Mouse (Mus musculus) embryonic facial prominence, embryonic 14.5 days (tissue): ENCODE results near the gene Rnasek. TPM values are rescaled to one million over a fixed set of nuclear protein-coding genes. Genes with fewer than 3 reads are reported as not detected.

ENCODE experiments used
- ATAC-seq: fragments of 200-750 bp; cut with Nextera tagmentation; 2 replicates; pipeline ENCODE4 v1.8.0; 2017; ENCODE audit warnings: low read depth, moderate number of reproducible peaks, moderate TSS enrichment
- DNase-seq: peaks from one replicate; pipeline ENCODE4 v3.0.0-alpha.2; 2015; ENCODE audit warnings: low spot score
- H3K27ac ChIP-seq: fragments of 300-500 bp; sonication (generic); replicated peaks from 2 replicates; pipeline ENCODE4 v1.5.1; 2014; ENCODE audit warnings: low read depth, mild to moderate bottlenecking, low read length, moderate library complexity
- H3K27me3 ChIP-seq: fragments of 300-500 bp; sonication (generic); replicated peaks from 2 replicates; pipeline ENCODE4 v1.6.1; 2014; ENCODE audit warnings: low read length; ENCODE audit not compliant: control insufficient read depth, insufficient read depth
- H3K36me3 ChIP-seq: fragments of 300-500 bp; sonication (generic); 2 replicates; pipeline ENCODE4 v1.6.1; 2014; ENCODE audit warnings: low read length, mixed read lengths; ENCODE audit not compliant: control insufficient read depth, insufficient read depth
- H3K4me1 ChIP-seq: fragments of 300-500 bp; sonication (generic); 2 replicates; pipeline ENCODE4 v1.6.1; 2014; ENCODE audit warnings: antibody characterized with exemption, low read length; ENCODE audit not compliant: control insufficient read depth, insufficient read depth
- H3K4me2 ChIP-seq: fragments of 300-500 bp; sonication (generic); 2 replicates; pipeline ENCODE4 v1.6.1; 2014; ENCODE audit warnings: low read depth, mild to moderate bottlenecking, low read length, moderate library complexity, mixed read lengths
- H3K4me3 ChIP-seq: fragments of 300-500 bp; sonication (generic); 2 replicates; pipeline ENCODE4 v1.5.1; 2014; ENCODE audit warnings: low read depth, mild to moderate bottlenecking, low read length
- H3K9ac ChIP-seq: fragments of 300-500 bp; sonication (generic); 2 replicates; pipeline ENCODE4 v1.6.1; 2014; ENCODE audit warnings: low read depth, mild to moderate bottlenecking, low read length, moderate library complexity, mixed read lengths
- H3K9me3 ChIP-seq: fragments of 300-500 bp; sonication (generic); 2 replicates; pipeline ENCODE4 v1.6.1; 2016; ENCODE audit warnings: low read length; ENCODE audit not compliant: control insufficient read depth
- WGBS: fragments of 180-500 bp; shearing (Covaris S2); extraction: QIAGEN DNeasy Blood & Tissue Kit; methylation state at CpG from one replicate; pipeline ENCODE4 v1.1.7; 2014; 5-methylcytosine and 5-hydroxymethylcytosine counted together
- polyA plus RNA-seq: library from polyadenylated mRNA; unstranded; fragments of >200 nt; fragmentation: Nextera tagmentation; extraction: Ambion mirVana; gene quantifications from 2 replicates; pipeline ENCODE4 v1.2.1, GENCODE M21; 2014

Gene Rnasek
- polyA plus RNA-seq, 1 experiment from 2014 or later: 204 TPM

DNA sequence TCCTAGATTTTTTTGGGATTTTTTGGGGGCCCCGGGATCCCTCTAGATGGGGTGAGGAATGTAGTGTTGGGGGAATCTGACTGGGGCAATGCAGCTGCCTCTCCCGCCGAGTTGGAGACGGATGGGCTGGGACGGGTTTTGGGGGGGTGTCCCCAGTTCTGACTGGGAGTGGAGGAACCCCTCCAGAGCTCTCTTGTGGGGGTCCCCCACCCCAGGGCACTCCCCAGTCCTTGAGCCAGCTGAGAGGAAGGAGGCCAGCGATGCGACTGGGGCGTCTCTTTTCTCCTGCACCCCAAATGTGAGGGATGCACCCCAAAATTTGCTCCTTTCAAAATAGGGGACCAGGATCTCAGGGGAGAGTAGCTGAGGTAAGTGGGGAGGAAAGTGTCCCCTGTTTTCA, 6.6 kb downstream of the Rnasek start:
- Histone ChIP-seq H3K27me3 (peaks cover 28% of the 10 kb centered on the region), H3K4me1 (peaks cover 15% of the 10 kb centered on the region), H3K9me3 (no peaks in the 10 kb centered on the region), H3K9ac (peak overlapping the region; percentile 70), H3K4me3 (peak overlapping the region; percentile 41), H3K4me2 (peak overlapping the region; percentile 62), H3K36me3 (peaks cover 16% of the 10 kb centered on the region), H3K27ac (peak overlapping the region; percentile 17; the same call in 1 of the 2 replicates)
- 24% methylated on average over 8 of the region's 8 CpGs for whole genome bisulfite sequencing
- DNase-seq: no peak
- no peak for ATAC-seq

DNA sequence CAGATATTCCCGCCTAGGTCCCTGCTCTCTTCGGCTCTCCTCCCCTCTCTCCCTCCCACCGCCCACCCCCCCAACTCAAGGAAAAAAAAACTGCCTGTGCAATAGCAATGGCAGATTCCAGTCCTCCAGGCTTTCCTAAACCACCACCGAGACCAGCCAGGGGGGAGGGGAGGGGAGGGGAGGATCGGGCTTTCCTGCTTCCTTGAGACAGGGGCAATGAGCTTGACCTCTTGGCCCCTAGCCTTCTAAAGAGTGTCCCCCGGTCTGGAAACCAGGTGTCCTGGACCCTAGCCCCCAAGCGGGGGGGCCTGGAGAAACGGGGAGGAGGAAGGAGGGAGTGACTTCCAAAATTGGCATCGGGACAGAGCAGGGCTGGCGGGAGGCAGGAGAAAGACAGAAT, 7.1 kb downstream of the Rnasek start:
- H3K9ac ChIP-seq: peak overlapping the region; percentile 70
- ATAC-seq (no peak), DNase-seq (peak; percentile 64)
- peak overlapping the region; percentile 41 for H3K4me3 ChIP-seq
- peaks cover 16% of the 10 kb centered on the region for H3K36me3 ChIP-seq
- 5% methylated on average over 9 of the region's 10 CpGs for WGBS
- H3K4me1 ChIP-seq: peaks cover 15% of the 10 kb centered on the region
- H3K4me2 ChIP-seq: peak overlapping the region; percentile 62
- peaks cover 33% of the 10 kb centered on the region for H3K27me3 ChIP-seq
- H3K9me3 ChIP-seq: no peaks in the 10 kb centered on the region
- peak overlapping the region; percentile 17 for H3K27ac ChIP-seq

DNA sequence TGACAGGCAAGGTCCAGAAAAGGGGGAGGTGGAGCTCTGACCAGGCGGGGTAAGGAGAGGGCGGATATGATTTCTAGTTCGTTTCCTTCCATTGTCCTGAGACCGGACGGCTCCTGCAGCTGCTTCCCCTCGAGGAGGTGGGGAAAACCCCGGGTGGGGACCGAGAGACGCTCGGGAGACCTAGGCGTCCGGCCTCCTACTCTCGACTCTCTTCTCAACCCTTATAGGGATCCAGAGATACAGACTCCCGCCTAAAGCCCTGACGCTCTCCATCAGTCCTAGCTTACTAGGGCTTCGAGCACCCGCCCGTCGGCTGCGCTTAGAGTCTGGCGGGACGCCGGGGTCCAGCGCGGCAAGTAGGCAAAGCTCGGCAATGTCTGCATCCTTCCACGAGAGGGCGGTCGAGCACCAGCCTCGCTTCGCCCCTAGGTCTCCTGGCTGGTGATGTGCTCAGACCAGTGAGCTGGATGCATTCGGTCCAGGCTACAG, 9.4 kb downstream of the Rnasek start:
- Histone ChIP-seq H3K9ac (no peak overlapping the region; the same call in 1 of the 2 replicates), H3K4me2 (peak overlapping the region; percentile 49), H3K36me3 (peaks cover 9% of the 10 kb centered on the region), H3K27me3 (peaks cover 55% of the 10 kb centered on the region), H3K27ac (no peak overlapping the region), H3K4me1 (peaks cover 12% of the 10 kb centered on the region), H3K9me3 (no peaks in the 10 kb centered on the region), H3K4me3 (peak overlapping the region; percentile 29)
- DNase-seq (peak; percentile 87), ATAC-seq (peak; percentile 64)
- WGBS: 1% methylated on average over 24 of the region's 32 CpGs

DNA sequence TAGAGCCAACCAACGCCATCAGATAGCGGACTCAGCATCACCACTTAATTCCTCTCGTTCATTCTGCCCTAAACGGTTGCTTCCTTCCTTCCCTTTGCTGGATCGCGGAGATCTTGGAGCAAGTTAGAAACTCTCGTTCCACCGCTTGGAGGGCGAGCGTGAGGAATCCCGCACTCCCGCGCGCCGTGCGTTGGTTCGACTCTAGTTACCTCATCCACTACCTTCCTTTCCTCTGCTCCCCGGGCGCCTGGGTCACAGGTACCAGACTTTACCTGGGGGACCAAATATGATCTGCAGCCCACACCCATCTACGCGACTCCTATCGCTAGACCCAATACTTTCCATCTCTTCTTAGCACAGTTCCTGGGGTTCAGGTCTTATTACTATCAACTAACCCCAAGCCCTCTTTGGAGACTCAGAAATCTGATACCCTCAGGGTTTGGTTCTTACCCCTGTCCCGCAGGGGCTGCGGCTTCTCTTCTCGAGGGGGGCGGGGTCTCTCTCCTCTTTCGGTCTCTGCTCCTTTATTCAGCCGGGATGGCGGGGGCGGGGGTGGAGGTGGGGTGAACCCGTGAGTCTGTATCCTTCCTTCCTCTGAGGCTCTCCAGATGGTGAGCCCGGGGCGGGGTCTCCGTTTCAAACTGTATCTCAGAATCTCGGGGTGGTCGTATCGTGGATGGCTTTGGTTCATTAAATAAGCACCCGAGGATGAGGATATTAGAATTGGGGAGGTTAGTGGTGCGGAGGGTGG, 10.2 kb downstream of the Rnasek start, which contains the start of gene Bcl6b:
Gene Bcl6b, minus strand, starts transcription at position 539 of the 751 bp plus-strand sequence.
- WGBS: 3% methylated on average over 39 of the region's 39 CpGs
- Histone ChIP-seq H3K4me3 (peak within 1 kb of the TSS; percentile 29), H3K4me2 (peak within 1 kb of the TSS; percentile 49), H3K27ac (peak within 1 kb of the TSS; percentile 49; the same call in 1 of the 2 replicates), H3K27me3 (peaks cover 64% of the 10 kb centered on the region), H3K9ac (peak within 1 kb of the TSS; percentile 45), H3K36me3 (peaks cover under 1% of the 10 kb centered on the region; the same call in 1 of the 2 replicates), H3K4me1 (peaks cover 12% of the 10 kb centered on the region), H3K9me3 (no peaks in the 10 kb centered on the region)
- DNase-seq (no peak), ATAC-seq (no peak)

DNA sequence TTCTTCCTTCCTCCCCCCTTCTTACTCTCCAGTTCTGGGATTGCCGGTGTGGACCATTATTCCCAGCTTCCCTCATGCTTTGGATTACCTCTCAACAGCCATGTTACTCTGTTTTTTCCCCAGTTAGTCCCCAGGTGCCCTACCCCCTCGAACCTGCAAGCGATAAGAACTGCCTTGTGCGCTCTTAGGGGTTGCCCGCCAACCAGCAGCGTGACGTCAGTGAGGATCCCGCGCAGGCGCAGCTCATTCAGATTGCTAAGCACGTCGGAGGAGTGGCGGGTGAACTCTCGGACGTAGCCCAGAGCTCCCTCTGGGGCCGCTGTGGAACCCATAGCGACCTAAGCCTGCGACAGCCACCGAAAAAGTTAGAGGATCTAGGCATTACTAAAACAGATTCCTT, 10.8 kb downstream of the Rnasek start:
- DNase-seq: peak; percentile 78
- H3K4me3 ChIP-seq: peak overlapping the region; percentile 29
- H3K9me3 ChIP-seq: no peaks in the 10 kb centered on the region
- H3K36me3 ChIP-seq: no peaks in the 10 kb centered on the region
- peaks cover 70% of the 10 kb centered on the region for H3K27me3 ChIP-seq
- no peak overlapping the region; the same call in 1 of the 2 replicates for H3K27ac ChIP-seq
- ATAC-seq: no peak
- WGBS: 2% methylated on average over 19 of the region's 19 CpGs
- H3K4me1 ChIP-seq: peaks cover 12% of the 10 kb centered on the region
- H3K4me2 ChIP-seq: peak overlapping the region; percentile 49
- H3K9ac ChIP-seq: peak overlapping the region; percentile 45; the same call in 1 of the 2 replicates

DNA sequence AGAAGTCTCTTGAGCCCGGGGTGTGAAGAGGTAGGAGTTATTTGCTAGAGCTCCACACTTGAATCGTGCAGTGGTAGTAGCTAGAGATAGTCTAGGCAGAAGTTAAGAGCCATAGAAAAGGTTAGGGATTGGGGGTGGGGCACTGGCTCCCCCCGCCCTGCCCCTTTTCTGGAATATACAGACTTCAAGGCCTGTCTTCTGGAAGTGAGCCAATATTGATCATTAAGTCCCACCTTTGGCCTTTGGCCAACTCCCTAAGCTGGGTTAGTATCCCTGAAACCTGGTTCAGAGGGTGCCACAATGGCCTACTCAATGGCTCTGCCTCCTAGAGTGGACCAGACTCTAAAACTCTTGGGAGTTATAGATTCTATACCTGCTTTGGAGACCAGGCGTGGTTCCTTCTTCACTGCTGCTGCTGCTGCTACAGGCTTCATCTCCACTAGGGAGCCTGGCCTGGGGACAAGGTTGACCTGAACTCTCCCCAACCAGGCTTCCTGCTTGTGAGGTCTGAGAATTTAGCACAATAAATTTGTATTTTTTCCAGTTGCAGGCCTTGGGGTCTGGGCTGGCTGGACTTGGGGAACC, 11.9 kb downstream of the Rnasek start:
- no peaks in the 10 kb centered on the region for H3K9me3 ChIP-seq
- peaks cover 71% of the 10 kb centered on the region for H3K27me3 ChIP-seq
- no peak overlapping the region for H3K9ac ChIP-seq
- WGBS: 89% methylated on average over 4 of the region's 4 CpGs
- peak overlapping the region; percentile 29 for H3K4me3 ChIP-seq
- no peak for ATAC-seq
- no peak for DNase-seq
- no peak overlapping the region for H3K27ac ChIP-seq
- H3K4me2 ChIP-seq: peak overlapping the region; percentile 49; the same call in 1 of the 2 replicates
- H3K4me1 ChIP-seq: peaks cover 4% of the 10 kb centered on the region; the same call in 1 of the 2 replicates
- H3K36me3 ChIP-seq: no peaks in the 10 kb centered on the region

DNA sequence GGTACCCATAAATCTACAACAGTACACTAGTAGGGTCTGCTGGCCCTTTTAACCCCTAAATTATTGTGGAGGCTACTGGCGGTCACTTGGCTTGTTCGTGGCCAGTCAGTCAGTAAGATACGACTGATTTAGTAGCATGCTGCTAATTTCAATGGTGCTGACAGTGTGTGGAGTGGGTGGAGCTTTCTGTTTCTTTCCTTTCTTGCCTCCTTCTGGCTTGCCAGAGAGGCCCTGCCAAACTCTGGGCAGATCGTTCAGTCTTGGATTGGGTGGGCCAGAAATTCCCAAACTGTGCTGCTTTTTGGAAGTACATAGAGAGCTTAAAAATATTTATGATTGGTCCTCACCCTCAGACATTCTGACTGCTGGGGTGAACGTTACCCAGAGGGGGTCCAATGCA, 12.5 kb downstream of the Rnasek start:
- H3K9me3 ChIP-seq: no peaks in the 10 kb centered on the region
- H3K9ac ChIP-seq: peak overlapping the region; percentile 38; the same call in 1 of the 2 replicates
- H3K36me3 ChIP-seq: no peaks in the 10 kb centered on the region
- no peak overlapping the region for H3K27ac ChIP-seq
- 39% methylated on average over 5 of the region's 5 CpGs for WGBS
- peaks cover 71% of the 10 kb centered on the region for H3K27me3 ChIP-seq
- peak overlapping the region; percentile 29 for H3K4me3 ChIP-seq
- ATAC-seq (no peak), DNase-seq (no peak)
- H3K4me2 ChIP-seq: peak overlapping the region; percentile 49
- H3K4me1 ChIP-seq: no peaks in the 10 kb centered on the region

DNA sequence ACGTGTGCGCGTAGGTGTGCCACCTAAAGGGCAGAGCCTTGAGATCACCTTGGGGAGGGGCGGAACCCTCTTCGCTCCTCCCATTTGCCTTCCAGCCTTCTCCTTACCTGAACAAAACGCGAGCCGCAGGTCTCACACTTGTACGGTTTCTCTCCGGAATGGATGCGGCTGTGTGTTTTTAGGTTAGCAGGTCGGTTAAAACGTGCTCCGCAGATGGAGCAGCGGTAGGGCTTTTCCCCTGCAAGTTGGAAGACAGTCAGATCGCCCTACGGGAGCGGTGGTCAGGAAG, 13.1 kb downstream of the Rnasek start:
- H3K4me1 ChIP-seq: no peaks in the 10 kb centered on the region
- DNase-seq: no peak
- ATAC-seq: 0 out of 2 replicates have a peak, but pooled peaks have one; percentile 5
- no peaks in the 10 kb centered on the region for H3K9me3 ChIP-seq
- no peak overlapping the region for H3K27ac ChIP-seq
- peak overlapping the region; percentile 38 for H3K9ac ChIP-seq
- H3K4me3 ChIP-seq: peak overlapping the region; percentile 26
- peak overlapping the region; percentile 49 for H3K4me2 ChIP-seq
- H3K36me3 ChIP-seq: no peaks in the 10 kb centered on the region
- 9% methylated on average over 18 of the region's 18 CpGs for WGBS
- H3K27me3 ChIP-seq: peaks cover 71% of the 10 kb centered on the region
